Mouse (Mus musculus) lung, postnatal 0 days (tissue): ENCODE data around the gene Golga7b.

Source experiments
- CTCF ChIP-seq: IDR thresholded peaks from 2 replicates; pipeline ENCODE4 v1.5.1; 2016; ENCODE audit warnings: antibody characterized with exemption, mild to moderate bottlenecking
- EP300 ChIP-seq: IDR thresholded peaks from 2 replicates; pipeline ENCODE4 v1.6.1; 2016; ENCODE audit warnings: antibody characterized with exemption, mild to moderate bottlenecking, control low read depth

- no peak for TF ChIP-seq EP300
- TF ChIP-seq CTCF, result no peak
Measured at GRCm38 (mm10) chr19:42278461-42278860, 31.1 kb downstream of the Golga7b start.
